Mouse (Mus musculus): ENCODE data around the gene Senp3. TPM values are rescaled to one million over a fixed set of nuclear protein-coding genes. Genes with fewer than 3 reads are reported as not detected.

The Senp3 gene
- polyA plus RNA-seq, 1 experiment from 2014 or later = 36.0 TPM

GRCm38 (mm10) chr11:69719423-69719822 is 37.5 kb upstream of the Senp3 start:
- no peak overlapping the region for H3K4me2 ChIP-seq (replicated peaks; ENCODE audit: low read depth, low read length)
- DNase-seq (ENCODE audit: low spot score) = no peak
- no peaks in the 10 kb centered on the region for H3K9me3 ChIP-seq (ENCODE audit: low read length)
- H3K4me1 ChIP-seq (ENCODE audit: insufficient read depth, low read depth, low read length) = no peaks in the 10 kb centered on the region
- no peak overlapping the region for H3K27ac ChIP-seq (ENCODE audit: low read length)
- no peaks in the 10 kb centered on the region for H3K27me3 ChIP-seq (replicated peaks; ENCODE audit: insufficient read depth, low read length)
- 72% methylated on average over 6 of the region's 6 CpGs for WGBS
- H3K4me3 ChIP-seq (ENCODE audit: low read depth, low read length) = no peak overlapping the region
- ATAC-seq = no peak
- TF ChIP-seq EP300 (IDR thresholded peaks at IDR 0.05) (no peak), CTCF (IDR thresholded peaks at IDR 0.05) (peak; percentile 37)
- H3K9ac ChIP-seq (replicated peaks; ENCODE audit: low read depth) = no peak overlapping the region
- no peaks in the 10 kb centered on the region for H3K36me3 ChIP-seq (ENCODE audit: insufficient read depth, low read length)

GRCm38 (mm10) chr11:69718661-69719060 is 36.8 kb upstream of the Senp3 start:
- H3K36me3 ChIP-seq (ENCODE audit: insufficient read depth, low read length) = no peaks in the 10 kb centered on the region
- no peak overlapping the region for H3K9ac ChIP-seq (replicated peaks; ENCODE audit: low read depth)
- DNase-seq (ENCODE audit: low spot score) (no peak), ATAC-seq (no peak)
- WGBS = 36% methylated on average over 15 of the region's 15 CpGs
- no peak overlapping the region for H3K4me3 ChIP-seq (ENCODE audit: low read depth, low read length)
- H3K4me2 ChIP-seq (replicated peaks; ENCODE audit: low read depth, low read length) = no peak overlapping the region
- TF ChIP-seq CTCF (IDR thresholded peaks at IDR 0.05) = no peak
- TF ChIP-seq EP300 (IDR thresholded peaks at IDR 0.05) = no peak
- H3K27ac ChIP-seq (ENCODE audit: low read length) = no peak overlapping the region
- no peaks in the 10 kb centered on the region for H3K4me1 ChIP-seq (ENCODE audit: insufficient read depth, low read depth, low read length)
- no peaks in the 10 kb centered on the region for H3K27me3 ChIP-seq (replicated peaks; ENCODE audit: insufficient read depth, low read length)
- H3K9me3 ChIP-seq (ENCODE audit: low read length) = no peaks in the 10 kb centered on the region

GRCm38 (mm10) chr11:69716953-69717352 is 35.1 kb upstream of the Senp3 start:
- Histone ChIP-seq H3K9me3 (ENCODE audit: low read length) (no peaks in the 10 kb centered on the region), H3K4me1 (ENCODE audit: insufficient read depth, low read depth, low read length) (no peaks in the 10 kb centered on the region), H3K36me3 (ENCODE audit: insufficient read depth, low read length) (no peaks in the 10 kb centered on the region), H3K9ac (replicated peaks; ENCODE audit: low read depth) (no peak overlapping the region), H3K4me3 (ENCODE audit: low read depth, low read length) (no peak overlapping the region), H3K27ac (ENCODE audit: low read length) (no peak overlapping the region), H3K4me2 (replicated peaks; ENCODE audit: low read depth, low read length) (no peak overlapping the region), H3K27me3 (replicated peaks; ENCODE audit: insufficient read depth, low read length) (no peaks in the 10 kb centered on the region)
- DNase-seq (ENCODE audit: low spot score) (no peak), ATAC-seq (no peak)
- TF ChIP-seq EP300 (IDR thresholded peaks at IDR 0.05) (no peak), CTCF (IDR thresholded peaks at IDR 0.05) (no peak)
- WGBS = 72% methylated on average over 4 of the region's 4 CpGs

GRCm38 (mm10) chr11:69715929-69716328 is 34.0 kb upstream of the Senp3 start:
- H3K4me1 ChIP-seq (ENCODE audit: insufficient read depth, low read depth, low read length) = no peaks in the 10 kb centered on the region
- 12% methylated on average over 5 of the region's 5 CpGs for WGBS
- no peak overlapping the region for H3K4me2 ChIP-seq (replicated peaks; ENCODE audit: low read depth, low read length)
- TF ChIP-seq CTCF (IDR thresholded peaks at IDR 0.05) (no peak), EP300 (IDR thresholded peaks at IDR 0.05) (no peak)
- peak; percentile 78 for DNase-seq (ENCODE audit: low spot score)
- H3K9me3 ChIP-seq (ENCODE audit: low read length) = no peaks in the 10 kb centered on the region
- no peaks in the 10 kb centered on the region for H3K36me3 ChIP-seq (ENCODE audit: insufficient read depth, low read length)
- H3K27ac ChIP-seq (ENCODE audit: low read length) = no peak overlapping the region
- ATAC-seq = peak; percentile 70
- no peaks in the 10 kb centered on the region for H3K27me3 ChIP-seq (replicated peaks; ENCODE audit: insufficient read depth, low read length)
- H3K4me3 ChIP-seq (ENCODE audit: low read depth, low read length) = no peak overlapping the region
- no peak overlapping the region for H3K9ac ChIP-seq (replicated peaks; ENCODE audit: low read depth)

GRCm38 (mm10) chr11:69715482-69715881 is 33.6 kb upstream of the Senp3 start:
- 48% methylated on average over 9 of the region's 9 CpGs for WGBS
- no peaks in the 10 kb centered on the region for H3K4me1 ChIP-seq (ENCODE audit: insufficient read depth, low read depth, low read length)
- H3K9ac ChIP-seq (replicated peaks; ENCODE audit: low read depth) = no peak overlapping the region
- TF ChIP-seq CTCF (IDR thresholded peaks at IDR 0.05) (peak; percentile 76), EP300 (IDR thresholded peaks at IDR 0.05) (no peak)
- ATAC-seq (peak; percentile 28), DNase-seq (ENCODE audit: low spot score) (peak; percentile 13)
- no peaks in the 10 kb centered on the region for H3K27me3 ChIP-seq (replicated peaks; ENCODE audit: insufficient read depth, low read length)
- no peaks in the 10 kb centered on the region for H3K9me3 ChIP-seq (ENCODE audit: low read length)
- no peaks in the 10 kb centered on the region for H3K36me3 ChIP-seq (ENCODE audit: insufficient read depth, low read length)
- H3K27ac ChIP-seq (ENCODE audit: low read length) = no peak overlapping the region
- no peak overlapping the region for H3K4me2 ChIP-seq (replicated peaks; ENCODE audit: low read depth, low read length)
- no peak overlapping the region for H3K4me3 ChIP-seq (ENCODE audit: low read depth, low read length)

GRCm38 (mm10) chr11:69714636-69715329 is 32.9 kb upstream of the Senp3 start:
- H3K27ac ChIP-seq (ENCODE audit: low read length) = no peak overlapping the region
- DNase-seq (ENCODE audit: low spot score) = no peak
- H3K4me2 ChIP-seq (replicated peaks; ENCODE audit: low read depth, low read length) = no peak overlapping the region
- no peaks in the 10 kb centered on the region for H3K4me1 ChIP-seq (ENCODE audit: insufficient read depth, low read depth, low read length)
- no peak for ATAC-seq
- H3K27me3 ChIP-seq (replicated peaks; ENCODE audit: insufficient read depth, low read length) = no peaks in the 10 kb centered on the region
- TF ChIP-seq EP300 (IDR thresholded peaks at IDR 0.05) (no peak), CTCF (IDR thresholded peaks at IDR 0.05) (no peak)
- H3K9me3 ChIP-seq (ENCODE audit: low read length) = no peaks in the 10 kb centered on the region
- no peak overlapping the region for H3K4me3 ChIP-seq (ENCODE audit: low read depth, low read length)
- H3K9ac ChIP-seq (replicated peaks; ENCODE audit: low read depth) = no peak overlapping the region
- 67% methylated on average over 18 of the region's 18 CpGs for WGBS
- no peaks in the 10 kb centered on the region for H3K36me3 ChIP-seq (ENCODE audit: insufficient read depth, low read length)
